Mouse (Mus musculus): ENCODE results near the gene Zfr2. TPM values are rescaled to one million over a fixed set of nuclear protein-coding genes. Genes with fewer than 3 reads are reported as not detected.

The Zfr2 gene
- polyA plus RNA-seq, 1 experiment from 2014 or later = 2.3 TPM

GRCm38 (mm10) chr10:81297246-81297645, 64.3 kb downstream of the Zfr2 start:
- Histone ChIP-seq H3K4me2 (replicated peaks; ENCODE audit: low read depth, low read length) (peak overlapping the region; percentile 32; the same call in 1 of the 2 replicates), H3K9ac (replicated peaks; ENCODE audit: low read depth) (no peak overlapping the region; the same call in 1 of the 2 replicates)
- WGBS = 78% methylated on average over 6 of the region's 6 CpGs

GRCm38 (mm10) chr10:81297845-81298244, 64.9 kb downstream of the Zfr2 start:
- Histone ChIP-seq H3K36me3 (ENCODE audit: insufficient read depth, low read length) (no peaks in the 10 kb centered on the region), H3K9ac (replicated peaks; ENCODE audit: low read depth) (no peak overlapping the region), H3K4me3 (ENCODE audit: low read depth, low read length) (no peak overlapping the region), H3K4me2 (replicated peaks; ENCODE audit: low read depth, low read length) (peak overlapping the region; percentile 32), H3K4me1 (ENCODE audit: insufficient read depth, low read depth, low read length) (peaks cover 32% of the 10 kb centered on the region; the same call in 1 of the 2 replicates), H3K27ac (ENCODE audit: low read length) (peak overlapping the region; percentile 86), H3K9me3 (ENCODE audit: low read length) (no peaks in the 10 kb centered on the region), H3K27me3 (replicated peaks; ENCODE audit: insufficient read depth, low read length) (no peaks in the 10 kb centered on the region)
- 37% methylated on average over 10 of the region's 10 CpGs for WGBS
- TF ChIP-seq EP300 (IDR thresholded peaks at IDR 0.05) (no peak), CTCF (IDR thresholded peaks at IDR 0.05) (no peak)
- ATAC-seq (peak; percentile 69), DNase-seq (ENCODE audit: low spot score) (peak; percentile 82)

More at GRCm38 (mm10) chr10:81297246-81297645, 64.3 kb downstream of the Zfr2 start:
- Histone ChIP-seq H3K36me3 (ENCODE audit: insufficient read depth, low read length) (no peaks in the 10 kb centered on the region), H3K27me3 (replicated peaks; ENCODE audit: insufficient read depth, low read length) (no peaks in the 10 kb centered on the region), H3K4me3 (ENCODE audit: low read depth, low read length) (no peak overlapping the region), H3K27ac (ENCODE audit: low read length) (peak overlapping the region; percentile 86), H3K9me3 (ENCODE audit: low read length) (no peaks in the 10 kb centered on the region), H3K4me1 (ENCODE audit: insufficient read depth, low read depth, low read length) (peaks cover 28% of the 10 kb centered on the region; the same call in 1 of the 2 replicates)
- no peak for DNase-seq (ENCODE audit: low spot score)
- no peak for ATAC-seq
- TF ChIP-seq CTCF (IDR thresholded peaks at IDR 0.05) = no peak
- no peak for TF ChIP-seq EP300 (IDR thresholded peaks at IDR 0.05)

- no peak overlapping the region for H3K4me3 ChIP-seq (ENCODE audit: low read depth, low read length)
- no peaks in the 10 kb centered on the region for H3K27me3 ChIP-seq (replicated peaks; ENCODE audit: insufficient read depth, low read length)
- H3K9me3 ChIP-seq (ENCODE audit: low read length) = no peaks in the 10 kb centered on the region
- H3K36me3 ChIP-seq (ENCODE audit: insufficient read depth, low read length) = no peaks in the 10 kb centered on the region
- peaks cover 36% of the 10 kb centered on the region for H3K4me1 ChIP-seq (ENCODE audit: insufficient read depth, low read depth, low read length)
- WGBS = 84% methylated on average over 17 of the region's 17 CpGs
- no peak for TF ChIP-seq CTCF (IDR thresholded peaks at IDR 0.05)
- TF ChIP-seq EP300 (IDR thresholded peaks at IDR 0.05) = no peak
- H3K9ac ChIP-seq (replicated peaks; ENCODE audit: low read depth) = no peak overlapping the region
- ATAC-seq = no peak
- H3K27ac ChIP-seq (ENCODE audit: low read length) = peak overlapping the region; percentile 86
- peak overlapping the region; percentile 32 for H3K4me2 ChIP-seq (replicated peaks; ENCODE audit: low read depth, low read length)
- DNase-seq (ENCODE audit: low spot score) = peak; percentile 42
These were observed 65.6 kb downstream of the Zfr2 start for GRCm38 (mm10) chr10:81298369-81299100.

GRCm38 (mm10) chr10:81299585-81300351, 66.8 kb downstream of the Zfr2 start:
- no peaks in the 10 kb centered on the region for H3K9me3 ChIP-seq (ENCODE audit: low read length)
- no peaks in the 10 kb centered on the region for H3K27me3 ChIP-seq (replicated peaks; ENCODE audit: insufficient read depth, low read length)
- H3K9ac ChIP-seq (replicated peaks; ENCODE audit: low read depth) = no peak overlapping the region
- TF ChIP-seq CTCF (IDR thresholded peaks at IDR 0.05) (no peak), EP300 (IDR thresholded peaks at IDR 0.05) (no peak)
- 0 out of 2 replicates have a peak overlapping the region, but pooled peaks have one; percentile 26 for H3K27ac ChIP-seq (ENCODE audit: low read length)
- ATAC-seq (no peak), DNase-seq (ENCODE audit: low spot score) (no peak)
- no peaks in the 10 kb centered on the region for H3K36me3 ChIP-seq (ENCODE audit: insufficient read depth, low read length)
- peaks cover 24% of the 10 kb centered on the region for H3K4me1 ChIP-seq (ENCODE audit: insufficient read depth, low read depth, low read length)
- 83% methylated on average over 14 of the region's 14 CpGs for WGBS
- no peak overlapping the region for H3K4me2 ChIP-seq (replicated peaks; ENCODE audit: low read depth, low read length)
- H3K4me3 ChIP-seq (ENCODE audit: low read depth, low read length) = no peak overlapping the region

GRCm38 (mm10) chr10:81300352-81300907, 67.5 kb downstream of the Zfr2 start:
- Histone ChIP-seq H3K4me2 (replicated peaks; ENCODE audit: low read depth, low read length) (no peak overlapping the region), H3K27me3 (replicated peaks; ENCODE audit: insufficient read depth, low read length) (no peaks in the 10 kb centered on the region), H3K4me1 (ENCODE audit: insufficient read depth, low read depth, low read length) (peaks cover 22% of the 10 kb centered on the region), H3K36me3 (ENCODE audit: insufficient read depth, low read length) (no peaks in the 10 kb centered on the region), H3K9ac (replicated peaks; ENCODE audit: low read depth) (no peak overlapping the region), H3K27ac (ENCODE audit: low read length) (no peak overlapping the region), H3K4me3 (ENCODE audit: low read depth, low read length) (no peak overlapping the region), H3K9me3 (ENCODE audit: low read length) (no peaks in the 10 kb centered on the region)
- ATAC-seq = no peak
- TF ChIP-seq CTCF (IDR thresholded peaks at IDR 0.05) (no peak), EP300 (IDR thresholded peaks at IDR 0.05) (no peak)
- no peak for DNase-seq (ENCODE audit: low spot score)
- 75% methylated on average over 9 of the region's 9 CpGs for WGBS

GRCm38 (mm10) chr10:81301321-81301720, 68.4 kb downstream of the Zfr2 start:
- DNase-seq (ENCODE audit: low spot score) (no peak), ATAC-seq (no peak)
- H3K36me3 ChIP-seq (ENCODE audit: insufficient read depth, low read length) = peaks cover 8% of the 10 kb centered on the region; the same call in 1 of the 2 replicates
- no peak overlapping the region for H3K4me2 ChIP-seq (replicated peaks; ENCODE audit: low read depth, low read length)
- H3K9ac ChIP-seq (replicated peaks; ENCODE audit: low read depth) = no peak overlapping the region
- H3K4me1 ChIP-seq (ENCODE audit: insufficient read depth, low read depth, low read length) = peaks cover 22% of the 10 kb centered on the region
- WGBS = 69% methylated on average over 9 of the region's 9 CpGs
- TF ChIP-seq CTCF (IDR thresholded peaks at IDR 0.05) (no peak), EP300 (IDR thresholded peaks at IDR 0.05) (no peak)
- H3K4me3 ChIP-seq (ENCODE audit: low read depth, low read length) = no peak overlapping the region
- H3K9me3 ChIP-seq (ENCODE audit: low read length) = no peaks in the 10 kb centered on the region
- H3K27ac ChIP-seq (ENCODE audit: low read length) = no peak overlapping the region
- H3K27me3 ChIP-seq (replicated peaks; ENCODE audit: insufficient read depth, low read length) = no peaks in the 10 kb centered on the region

Small RNAs within 50 kb of the gene (microRNA-seq; reads per million reads assigned to microRNA genes)
- 4.9 reads per million, percentile 13 among the genes with 10 or more reads in this experiment for gene Mir3057

Other genes with a start within 250 kb of the Zfr2 start
- 1.0 and 1.4 TPM in 2 replicates for gene Gng7, start 218.2 kb upstream of the Zfr2 start, polyA plus RNA-seq (2015; fragmentation: Nextera tagmentation; extraction: Ambion mirVana)
- gene Diras1, start 207.5 kb upstream of the Zfr2 start, polyA plus RNA-seq (2015; fragmentation: Nextera tagmentation; extraction: Ambion mirVana) = not detected in 2 replicates
- gene Slc39a3, start 195.7 kb upstream of the Zfr2 start, polyA plus RNA-seq (2015; fragmentation: Nextera tagmentation; extraction: Ambion mirVana) = 15.4 and 16.0 TPM in 2 replicates
- gene Sgta, start 173.0 kb upstream of the Zfr2 start, polyA plus RNA-seq (2015; fragmentation: Nextera tagmentation; extraction: Ambion mirVana) = 102 and 103 TPM in 2 replicates
- 14.0 and 15.1 TPM in 2 replicates for gene Thop1, start 163.1 kb upstream of the Zfr2 start, polyA plus RNA-seq (2015; fragmentation: Nextera tagmentation; extraction: Ambion mirVana)
- 0.40 and 0.57 TPM in 2 replicates for gene Creb3l3, start 134.3 kb upstream of the Zfr2 start, polyA plus RNA-seq (2015; fragmentation: Nextera tagmentation; extraction: Ambion mirVana)
- gene Map2k2, start 127.2 kb upstream of the Zfr2 start, polyA plus RNA-seq (2015; fragmentation: Nextera tagmentation; extraction: Ambion mirVana) = 118 and 121 TPM in 2 replicates
- gene Zbtb7a, start 97.9 kb upstream of the Zfr2 start, polyA plus RNA-seq (2015; fragmentation: Nextera tagmentation; extraction: Ambion mirVana) = 58.2 and 62.0 TPM in 2 replicates
- gene Pias4, start 65.2 kb upstream of the Zfr2 start, polyA plus RNA-seq (2015; fragmentation: Nextera tagmentation; extraction: Ambion mirVana) = 27.9 TPM in 2 replicates
- gene Eef2, start 56.5 kb upstream of the Zfr2 start, polyA plus RNA-seq (2015; fragmentation: Nextera tagmentation; extraction: Ambion mirVana) = 509 and 537 TPM in 2 replicates
- gene Dapk3, start 50.1 kb upstream of the Zfr2 start, polyA plus RNA-seq (2015; fragmentation: Nextera tagmentation; extraction: Ambion mirVana) = 48.9 and 50.2 TPM in 2 replicates
- 0.16 and 0.25 TPM in 2 replicates for gene 4930442H23Rik, start 49.3 kb upstream of the Zfr2 start, polyA plus RNA-seq (2015; fragmentation: Nextera tagmentation; extraction: Ambion mirVana)
- gene Nmrk2, start 31.1 kb upstream of the Zfr2 start, polyA plus RNA-seq (2015; fragmentation: Nextera tagmentation; extraction: Ambion mirVana) = 0.80 and 0.92 TPM in 2 replicates
- gene Atcay, start 2.3 kb upstream of the Zfr2 start, polyA plus RNA-seq (2015; fragmentation: Nextera tagmentation; extraction: Ambion mirVana) = not detected in 2 replicates
- gene Matk, start 19.8 kb downstream of the Zfr2 start, polyA plus RNA-seq (2015; fragmentation: Nextera tagmentation; extraction: Ambion mirVana) = 1.5 and 1.6 TPM in 2 replicates
- 132 and 162 TPM in 2 replicates for gene Mrpl54, start 33.8 kb downstream of the Zfr2 start, polyA plus RNA-seq (2015; fragmentation: Nextera tagmentation; extraction: Ambion mirVana)
- 47.9 and 49.4 TPM in 2 replicates for gene Apba3, start 33.8 kb downstream of the Zfr2 start, polyA plus RNA-seq (2015; fragmentation: Nextera tagmentation; extraction: Ambion mirVana)
- gene Tjp3, start 58.4 kb downstream of the Zfr2 start, polyA plus RNA-seq (2015; fragmentation: Nextera tagmentation; extraction: Ambion mirVana) = 24.1 and 30.8 TPM in 2 replicates
- 31.2 and 32.4 TPM in 2 replicates for gene Pip5k1c, start 59.8 kb downstream of the Zfr2 start, polyA plus RNA-seq (2015; fragmentation: Nextera tagmentation; extraction: Ambion mirVana)
- gene Cactin, start 87.9 kb downstream of the Zfr2 start, polyA plus RNA-seq (2015; fragmentation: Nextera tagmentation; extraction: Ambion mirVana) = 20.3 and 23.0 TPM in 2 replicates
- gene Tbxa2r, start 95.6 kb downstream of the Zfr2 start, polyA plus RNA-seq (2015; fragmentation: Nextera tagmentation; extraction: Ambion mirVana) = 19.6 and 28.4 TPM in 2 replicates
- gene Gipc3, start 110.1 kb downstream of the Zfr2 start, polyA plus RNA-seq (2015; fragmentation: Nextera tagmentation; extraction: Ambion mirVana) = 0.33 and 0.55 TPM in 2 replicates
- gene Hmg20b, start 117.3 kb downstream of the Zfr2 start, polyA plus RNA-seq (2015; fragmentation: Nextera tagmentation; extraction: Ambion mirVana) = 94.3 and 101 TPM in 2 replicates
- 14.0 and 16.9 TPM in 2 replicates for gene Mfsd12, start 124.3 kb downstream of the Zfr2 start, polyA plus RNA-seq (2015; fragmentation: Nextera tagmentation; extraction: Ambion mirVana)
- 5.4 and 6.6 TPM in 2 replicates for gene 4930404N11Rik, start 132.7 kb downstream of the Zfr2 start, polyA plus RNA-seq (2015; fragmentation: Nextera tagmentation; extraction: Ambion mirVana)
- gene Fzr1, start 145.4 kb downstream of the Zfr2 start, polyA plus RNA-seq (2015; fragmentation: Nextera tagmentation; extraction: Ambion mirVana) = 39.5 and 39.7 TPM in 2 replicates
- 49.4 and 55.2 TPM in 2 replicates for gene Dohh, start 151.3 kb downstream of the Zfr2 start, polyA plus RNA-seq (2015; fragmentation: Nextera tagmentation; extraction: Ambion mirVana)
- gene Gm48551, start 151.3 kb downstream of the Zfr2 start, polyA plus RNA-seq (2015; fragmentation: Nextera tagmentation; extraction: Ambion mirVana) = 2.4 and 3.0 TPM in 2 replicates
- 0.20 and 0.63 TPM in 2 replicates for gene Gm48552, start 155.8 kb downstream of the Zfr2 start, polyA plus RNA-seq (2015; fragmentation: Nextera tagmentation; extraction: Ambion mirVana)
- 3.1 and 3.6 TPM in 2 replicates for gene Smim24, start 159.9 kb downstream of the Zfr2 start, polyA plus RNA-seq (2015; fragmentation: Nextera tagmentation; extraction: Ambion mirVana)
- 73.6 and 83.9 TPM in 2 replicates for gene Nfic, start 222.5 kb downstream of the Zfr2 start, polyA plus RNA-seq (2015; fragmentation: Nextera tagmentation; extraction: Ambion mirVana)
- gene Celf5, start 249.6 kb downstream of the Zfr2 start, polyA plus RNA-seq (2015; fragmentation: Nextera tagmentation; extraction: Ambion mirVana) = 0.08 and 0.11 TPM in 2 replicates

Data from lung, postnatal 0 days (tissue).